Mouse (Mus musculus) granulocyte monocyte progenitor cell, adult 5-6 weeks (primary cell): ENCODE measurements around the gene Eloa. TPM values are rescaled to one million over a fixed set of nuclear protein-coding genes. Genes with fewer than 3 reads are reported as not detected.

Experiments used
- ATAC-seq: replicated peaks from 2 replicates; pipeline ENCODE4 v1.8.0; 2016; ENCODE audit warnings: mild to moderate bottlenecking, moderate TSS enrichment, inconsistent platforms; ENCODE audit not compliant: poor library complexity, severe bottlenecking
- total RNA-seq, 2 experiments: library from RNA; stranded (forward) in 1 of 2; stranded (reverse) in 1 of 2; fragments of 200-712, 200-1000 nt in 1 of 2; fragments of >200 nt in 1 of 2; fragmentation: Nextera tagmentation in 1 of 2; gene quantifications; 2 replicates each; pipeline ENCODE4 v1.2.3; 2014 to 2017

Gene Eloa
- total RNA-seq, 2 experiments from 2014 or later = 52.3 to 62.1 TPM

- ATAC-seq = no peak
Observed at GRCm38 (mm10) chr4:136033231-136033630, 11.7 kb upstream of the Eloa start.

GRCm38 (mm10) chr4:136030968-136031909 lies 9.7 kb upstream of the Eloa start:
- peak; percentile 67 for ATAC-seq

GRCm38 (mm10) chr4:136028689-136029088 lies 7.1 kb upstream of the Eloa start:
- no peak for ATAC-seq

GRCm38 (mm10) chr4:136028132-136028564 lies 6.6 kb upstream of the Eloa start:
- peak; percentile 34 for ATAC-seq

- no peak for ATAC-seq
Observed at GRCm38 (mm10) chr4:136027416-136028131, 6.0 kb upstream of the Eloa start.

GRCm38 (mm10) chr4:136025350-136025749 lies 3.8 kb upstream of the Eloa start:
- no peak for ATAC-seq

- no peak for ATAC-seq
Observed at GRCm38 (mm10) chr4:136022924-136023323, 1.4 kb upstream of the Eloa start.

- ATAC-seq = peak; percentile 64
Observed at GRCm38 (mm10) chr4:136020743-136021548, 617 bp downstream of the Eloa start.

- no peak for ATAC-seq
Observed at GRCm38 (mm10) chr4:136016059-136016602, 5.4 kb downstream of the Eloa start.

- no peak for ATAC-seq
Observed at GRCm38 (mm10) chr4:136010586-136010985, 11.0 kb downstream of the Eloa start.

GRCm38 (mm10) chr4:136008782-136009447 lies 12.6 kb downstream of the Eloa start:
- no peak for ATAC-seq

GRCm38 (mm10) chr4:136006821-136007220 lies 14.7 kb downstream of the Eloa start:
- ATAC-seq = no peak

- ATAC-seq = no peak
Observed at GRCm38 (mm10) chr4:136004921-136005320, 16.6 kb downstream of the Eloa start.

GRCm38 (mm10) chr4:136004107-136004675 lies 17.4 kb downstream of the Eloa start:
- no peak for ATAC-seq

- ATAC-seq = no peak
Observed at GRCm38 (mm10) chr4:135995118-135995517, 26.4 kb downstream of the Eloa start.

GRCm38 (mm10) chr4:135993941-135994340 lies 27.6 kb downstream of the Eloa start:
- no peak for ATAC-seq

- no peak for ATAC-seq
Observed at GRCm38 (mm10) chr4:135987714-135988113, 33.8 kb downstream of the Eloa start.

GRCm38 (mm10) chr4:135986943-135987710 lies 34.4 kb downstream of the Eloa start, which contains the start of gene Pithd1:
Pithd1 (minus strand) TSS chr4:135987264.
- ATAC-seq = peak; percentile 90
